Mouse (Mus musculus) limb, embryonic 13.5 days (tissue): ENCODE results near the gene Cdk18. TPM values are rescaled to one million over a fixed set of nuclear protein-coding genes. Genes with fewer than 3 reads are reported as not detected.

Experiments used
- ATAC-seq: fragments of 200-750 bp; cut with Nextera tagmentation; 2 replicates; pipeline ENCODE4 v1.8.0; 2017; ENCODE audit warnings: low read depth, moderate number of reproducible peaks, moderate TSS enrichment; ENCODE audit not compliant: low FRiP score
- H3K27ac ChIP-seq: fragments of 300-500 bp; sonication (generic); 2 replicates; pipeline ENCODE4 v1.5.1; 2015; ENCODE audit warnings: inconsistent platforms, mild to moderate bottlenecking, moderate library complexity
- H3K27me3 ChIP-seq: fragments of 300-500 bp; sonication (generic); 2 replicates; pipeline ENCODE4 v1.6.1; 2015; ENCODE audit warnings: mild to moderate bottlenecking, inconsistent platforms
- H3K36me3 ChIP-seq: fragments of 300-500 bp; sonication (generic); 2 replicates; pipeline ENCODE4 v1.6.1; 2015; ENCODE audit warnings: inconsistent platforms, mild to moderate bottlenecking, moderate library complexity
- H3K4me1 ChIP-seq: fragments of 300-500 bp; sonication (generic); 2 replicates; pipeline ENCODE4 v1.6.1; 2015; ENCODE audit warnings: inconsistent platforms
- H3K4me2 ChIP-seq: fragments of 300-500 bp; sonication (generic); replicated peaks from 2 replicates; pipeline ENCODE4 v1.6.1; 2015; ENCODE audit warnings: inconsistent platforms, mild to moderate bottlenecking, moderate library complexity
- H3K4me3 ChIP-seq: fragments of 300-500 bp; sonication (generic); 2 replicates; pipeline ENCODE4 v1.5.1; 2015; ENCODE audit warnings: moderate library complexity, mild to moderate bottlenecking, inconsistent platforms
- H3K9ac ChIP-seq: fragments of 300-500 bp; sonication (generic); 2 replicates; pipeline ENCODE4 v1.6.1; 2015; ENCODE audit warnings: mild to moderate bottlenecking, inconsistent platforms
- H3K9me3 ChIP-seq: fragments of 300-500 bp; sonication (generic); 2 replicates; pipeline ENCODE4 v1.6.1; 2016; ENCODE audit warnings: inconsistent platforms
- WGBS: fragments of 180-500 bp; shearing (Covaris S2); methylation state at CpG from one replicate; pipeline ENCODE4 v1.1.7; 2015; 5-methylcytosine and 5-hydroxymethylcytosine counted together
- polyA plus RNA-seq: library from polyadenylated mRNA; unstranded; fragments of >200 nt; fragmentation: Nextera tagmentation; extraction: Ambion mirVana; gene quantifications from 2 replicates; pipeline ENCODE4 v1.2.1, GENCODE M21; 2015

Gene Cdk18
- polyA plus RNA-seq, 1 experiment from 2014 or later, result 3.6 TPM

GRCm38 (mm10) chr1:132070659-132071058 lies 68.8 kb downstream of the Cdk18 start:
- ATAC-seq, result no peak
- H3K36me3 ChIP-seq, result no peaks in the 10 kb centered on the region
- 38% methylated on average over 3 of the region's 3 CpGs for WGBS
- H3K27me3 ChIP-seq, result peaks cover 46% of the 10 kb centered on the region
- H3K9me3 ChIP-seq, result no peaks in the 10 kb centered on the region
- peaks cover 26% of the 10 kb centered on the region for H3K4me1 ChIP-seq
- H3K27ac ChIP-seq, result no peak overlapping the region
- 0 out of 2 replicates have a peak overlapping the region, but pooled peaks have one; percentile 14 for H3K4me2 ChIP-seq
- no peak overlapping the region for H3K4me3 ChIP-seq
- no peak overlapping the region for H3K9ac ChIP-seq

- H3K4me3 ChIP-seq, result no peak overlapping the region
- H3K36me3 ChIP-seq, result no peaks in the 10 kb centered on the region
- no peak overlapping the region for H3K27ac ChIP-seq
- peaks cover 57% of the 10 kb centered on the region for H3K27me3 ChIP-seq
- no peak overlapping the region for H3K9ac ChIP-seq
- H3K9me3 ChIP-seq, result no peaks in the 10 kb centered on the region
- H3K4me2 ChIP-seq, result no peak overlapping the region
- no peak for ATAC-seq
- whole genome bisulfite sequencing, result 82% methylated on average over 8 of the region's 8 CpGs
- H3K4me1 ChIP-seq, result peaks cover 26% of the 10 kb centered on the region
These were observed 70.0 kb downstream of the Cdk18 start for GRCm38 (mm10) chr1:132069436-132069835.

- no peaks in the 10 kb centered on the region for H3K36me3 ChIP-seq
- H3K27me3 ChIP-seq, result peaks cover 61% of the 10 kb centered on the region
- peaks cover 26% of the 10 kb centered on the region for H3K4me1 ChIP-seq
- WGBS, result 3% methylated on average over 58 of the region's 80 CpGs
- no peak for ATAC-seq
- peak within 1 kb of the TSS; percentile 94 for H3K4me2 ChIP-seq
- peak within 1 kb of the TSS; percentile 72 for H3K9ac ChIP-seq
- H3K4me3 ChIP-seq, result peak within 1 kb of the TSS; percentile 53
- no peak within 1 kb of the TSS for H3K27ac ChIP-seq
- no peaks in the 10 kb centered on the region for H3K9me3 ChIP-seq
These were observed 71.9 kb downstream of the Cdk18 start, which contains the start of gene Mfsd4a for GRCm38 (mm10) chr1:132067261-132068255. Gene Mfsd4a, minus strand, starts transcription at chr1:132068062.

- Histone ChIP-seq H3K9me3 (no peaks in the 10 kb centered on the region), H3K9ac (no peak overlapping the region), H3K27ac (no peak overlapping the region), H3K4me2 (no peak overlapping the region), H3K4me3 (no peak overlapping the region), H3K36me3 (no peaks in the 10 kb centered on the region), H3K27me3 (peaks cover 61% of the 10 kb centered on the region), H3K4me1 (peaks cover 24% of the 10 kb centered on the region)
- no peak for ATAC-seq
- 74% methylated on average over 8 of the region's 8 CpGs for WGBS
These were observed 73.9 kb downstream of the Cdk18 start for GRCm38 (mm10) chr1:132065475-132066172.

GRCm38 (mm10) chr1:132065001-132065400 lies 74.5 kb downstream of the Cdk18 start:
- Histone ChIP-seq H3K9me3 (no peaks in the 10 kb centered on the region), H3K9ac (no peak overlapping the region), H3K4me3 (no peak overlapping the region), H3K27me3 (peaks cover 59% of the 10 kb centered on the region), H3K4me1 (peaks cover 19% of the 10 kb centered on the region), H3K27ac (no peak overlapping the region), H3K4me2 (no peak overlapping the region), H3K36me3 (no peaks in the 10 kb centered on the region)
- 59% methylated on average over 1 of the region's 1 CpGs for WGBS
- ATAC-seq, result no peak

- no peak for ATAC-seq
- Histone ChIP-seq H3K4me3 (no peak overlapping the region), H3K27ac (no peak overlapping the region), H3K9me3 (no peaks in the 10 kb centered on the region), H3K4me1 (peaks cover 16% of the 10 kb centered on the region), H3K27me3 (peaks cover 40% of the 10 kb centered on the region), H3K36me3 (no peaks in the 10 kb centered on the region), H3K9ac (no peak overlapping the region), H3K4me2 (no peak overlapping the region)
- 82% methylated on average over 4 of the region's 4 CpGs for WGBS
These were observed 76.4 kb downstream of the Cdk18 start for GRCm38 (mm10) chr1:132063096-132063495.

Other genes starting within 250 kb of the Cdk18 start
- 94.5 and 94.6 TPM in 2 replicates for gene Nucks1, start 229.2 kb downstream of the Cdk18 start, polyA plus RNA-seq
- 3.7 and 4.0 TPM in 2 replicates for gene Slc45a3, start 176.7 kb downstream of the Cdk18 start, polyA plus RNA-seq
- 18.0 and 20.2 TPM in 2 replicates for gene Elk4, start 132.1 kb downstream of the Cdk18 start, polyA plus RNA-seq
- 10.3 and 11.0 TPM in 2 replicates for gene Mfsd4a, start 71.6 kb downstream of the Cdk18 start, polyA plus RNA-seq
- 0.69 and 1.1 TPM in 2 replicates for gene Lemd1, start 51.7 kb upstream of the Cdk18 start, polyA plus RNA-seq
- 0.19 and 0.43 TPM in 2 replicates for gene AC124108.1, start 51.8 kb upstream of the Cdk18 start, polyA plus RNA-seq
- gene Gm10188, start 90.1 kb upstream of the Cdk18 start, polyA plus RNA-seq, result not detected in 2 replicates
- gene Klhdc8a, start 158.9 kb upstream of the Cdk18 start, polyA plus RNA-seq, result 0.09 and 0.11 TPM in 2 replicates
- 1.2 and 1.4 TPM in 2 replicates for gene Nuak2, start 176.4 kb upstream of the Cdk18 start, polyA plus RNA-seq